Mouse (Mus musculus) neural tube, embryonic 12.5 days (tissue): Measurements from ENCODE around the gene Tbx15. TPM values are rescaled to one million over a fixed set of nuclear protein-coding genes. Genes with fewer than 3 reads are reported as not detected.

Experiments
- ATAC-seq: fragments of 200-750 bp; cut with Nextera tagmentation; 2 replicates; pipeline ENCODE4 v1.8.0; 2017; ENCODE audit warnings: low read depth, mild to moderate bottlenecking, moderate TSS enrichment, moderate library complexity; ENCODE audit not compliant: low FRiP score
- H3K27ac ChIP-seq: fragments of 300-500 bp; sonication (generic); 2 replicates; pipeline ENCODE4 v1.5.1; 2016
- H3K27me3 ChIP-seq: fragments of 300-500 bp; sonication (generic); replicated peaks from 2 replicates; pipeline ENCODE4 v1.6.1; 2016; ENCODE audit warnings: mild to moderate bottlenecking
- H3K36me3 ChIP-seq: fragments of 300-500 bp; sonication (generic); 2 replicates; pipeline ENCODE4 v1.6.1; 2016; ENCODE audit warnings: mild to moderate bottlenecking
- H3K4me1 ChIP-seq: fragments of 300-500 bp; sonication (generic); 2 replicates; pipeline ENCODE4 v1.6.1; 2016
- H3K4me2 ChIP-seq: fragments of 300-500 bp; sonication (generic); replicated peaks from 2 replicates; pipeline ENCODE4 v1.6.1; 2016; ENCODE audit warnings: mild to moderate bottlenecking
- H3K4me3 ChIP-seq: fragments of 300-500 bp; sonication (generic); 2 replicates; pipeline ENCODE4 v1.5.1; 2016
- H3K9ac ChIP-seq: fragments of 300-500 bp; sonication (generic); 2 replicates; pipeline ENCODE4 v1.6.1; 2016; ENCODE audit warnings: mild to moderate bottlenecking
- H3K9me3 ChIP-seq: fragments of 300-500 bp; sonication (generic); 2 replicates; pipeline ENCODE4 v1.6.1; 2016; ENCODE audit warnings: mild to moderate bottlenecking
- WGBS: fragments of 180-500 bp; shearing (Covaris S2); methylation state at CpG from one replicate; pipeline ENCODE4 v1.1.7; 2016; 5-methylcytosine and 5-hydroxymethylcytosine counted together
- polyA plus RNA-seq: library from polyadenylated mRNA; unstranded; fragments of >200 nt; fragmentation: Nextera tagmentation; extraction: Ambion mirVana; gene quantifications from 2 replicates; pipeline ENCODE4 v1.2.1, GENCODE M21; 2016

The Tbx15 gene
- polyA plus RNA-seq, 1 experiment from 2014 or later = 2.7 TPM

DNA sequence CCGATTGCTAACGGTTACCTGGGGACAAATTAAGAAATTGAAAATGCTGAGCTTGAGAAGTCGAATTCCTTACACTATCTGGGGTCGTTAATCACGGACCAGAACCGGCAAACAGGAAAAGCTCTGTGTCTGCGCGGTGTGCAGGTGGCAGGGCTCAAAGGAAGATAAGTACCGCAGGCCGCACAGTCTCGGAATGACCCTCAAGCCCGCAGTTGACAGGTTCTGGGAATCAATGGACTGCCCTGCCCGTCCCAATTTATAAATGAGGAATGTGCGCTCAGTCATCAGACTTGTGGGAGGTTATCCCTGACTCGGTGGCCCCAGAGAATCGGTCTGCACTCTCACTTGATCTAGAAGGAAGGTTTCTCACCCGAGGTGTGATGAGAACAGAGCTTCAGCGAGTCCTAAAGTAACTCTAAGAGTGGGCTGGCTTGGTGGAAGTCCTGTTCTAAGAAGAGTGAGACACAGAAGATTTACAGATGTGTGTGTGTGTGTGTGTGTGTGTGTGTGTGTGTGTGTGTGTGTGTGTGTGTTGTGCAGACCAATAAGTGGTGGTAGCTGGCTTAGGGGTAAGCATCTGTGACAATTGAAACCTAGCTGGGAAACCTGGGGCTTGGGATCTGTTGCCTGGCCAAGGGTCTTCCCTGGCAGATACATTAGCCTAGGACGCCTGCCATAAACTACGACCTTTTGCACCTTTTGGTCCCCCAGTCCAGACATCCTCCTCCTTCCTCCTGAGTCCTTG lies 708 bp upstream of the Tbx15 start:
- Histone ChIP-seq H3K36me3 (no peaks in the 10 kb centered on the region), H3K27me3 (peaks cover 96% of the 10 kb centered on the region), H3K4me3 (no peak overlapping the region), H3K9me3 (no peaks in the 10 kb centered on the region), H3K9ac (no peak overlapping the region), H3K4me2 (no peak overlapping the region), H3K27ac (no peak overlapping the region), H3K4me1 (no peaks in the 10 kb centered on the region)
- under 1% methylated on average over 20 of the region's 20 CpGs for WGBS
- no peak for ATAC-seq

GRCm38 (mm10) chr3:99240811-99241738 lies 894 bp downstream of the Tbx15 start:
- H3K4me3 ChIP-seq = no peak overlapping the region
- WGBS = under 1% methylated on average over 50 of the region's 50 CpGs

DNA sequence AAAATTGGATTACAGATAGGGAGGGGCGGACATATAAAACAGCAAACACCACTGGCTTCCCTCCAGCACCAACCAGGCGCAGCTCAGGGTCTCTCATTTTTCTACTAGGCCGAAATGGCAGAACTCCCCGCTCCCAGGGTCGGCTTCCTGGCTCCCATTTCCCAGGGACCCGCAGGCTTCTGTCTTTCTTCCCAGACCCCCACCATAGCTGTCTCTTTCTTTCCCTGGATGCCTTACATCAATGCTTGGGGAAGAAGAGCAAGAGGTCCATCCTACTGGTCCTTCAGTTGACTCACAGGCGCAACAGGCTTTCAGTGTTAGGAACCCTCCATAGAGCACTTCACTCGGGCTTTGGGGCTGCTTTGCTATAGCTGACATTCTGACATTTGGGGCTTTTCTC lies 2.3 kb downstream of the Tbx15 start:
- no peaks in the 10 kb centered on the region for H3K36me3 ChIP-seq
- no peak overlapping the region for H3K4me2 ChIP-seq
- H3K27ac ChIP-seq = no peak overlapping the region
- no peak for ATAC-seq
- no peaks in the 10 kb centered on the region for H3K9me3 ChIP-seq
- H3K27me3 ChIP-seq = peaks cover 99% of the 10 kb centered on the region
- no peak overlapping the region for H3K4me3 ChIP-seq
- no peak overlapping the region for H3K9ac ChIP-seq
- no peaks in the 10 kb centered on the region for H3K4me1 ChIP-seq
- WGBS = under 1% methylated on average over 8 of the region's 8 CpGs

More at GRCm38 (mm10) chr3:99240811-99241738, 894 bp downstream of the Tbx15 start:
- Histone ChIP-seq H3K27ac (no peak overlapping the region), H3K9ac (no peak overlapping the region), H3K9me3 (no peaks in the 10 kb centered on the region), H3K4me1 (no peaks in the 10 kb centered on the region), H3K27me3 (peaks cover 96% of the 10 kb centered on the region), H3K36me3 (no peaks in the 10 kb centered on the region), H3K4me2 (peak overlapping the region; percentile 7; the same call in 1 of the 2 replicates)
- ATAC-seq = no peak

DNA sequence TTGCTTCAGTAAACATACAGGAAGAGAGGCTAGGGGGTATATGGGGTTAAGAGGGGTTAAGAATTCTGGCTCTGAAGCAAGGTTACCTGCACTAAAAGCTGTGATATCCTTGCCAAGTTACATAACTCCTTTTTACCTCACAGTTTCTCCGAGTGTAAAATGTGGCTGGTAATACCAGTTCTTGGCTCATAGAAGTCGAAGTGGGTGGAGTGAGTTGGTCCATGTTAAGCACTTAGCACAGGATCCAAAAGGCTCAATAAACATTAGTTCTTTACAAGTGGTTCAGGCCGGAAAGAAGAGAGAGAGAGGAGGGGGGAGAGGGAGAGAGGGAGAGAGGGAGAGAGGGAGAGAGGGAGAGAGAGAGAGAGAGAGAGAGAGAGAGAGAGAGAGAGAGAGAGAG lies 5.2 kb downstream of the Tbx15 start:
- no peak overlapping the region for H3K27ac ChIP-seq
- H3K27me3 ChIP-seq = peaks cover 99% of the 10 kb centered on the region
- H3K4me2 ChIP-seq = no peak overlapping the region
- no peaks in the 10 kb centered on the region for H3K4me1 ChIP-seq
- H3K9me3 ChIP-seq = no peaks in the 10 kb centered on the region
- no peak overlapping the region for H3K4me3 ChIP-seq
- 10% methylated on average over 3 of the region's 3 CpGs for WGBS
- ATAC-seq = no peak
- H3K9ac ChIP-seq = no peak overlapping the region
- no peaks in the 10 kb centered on the region for H3K36me3 ChIP-seq

DNA sequence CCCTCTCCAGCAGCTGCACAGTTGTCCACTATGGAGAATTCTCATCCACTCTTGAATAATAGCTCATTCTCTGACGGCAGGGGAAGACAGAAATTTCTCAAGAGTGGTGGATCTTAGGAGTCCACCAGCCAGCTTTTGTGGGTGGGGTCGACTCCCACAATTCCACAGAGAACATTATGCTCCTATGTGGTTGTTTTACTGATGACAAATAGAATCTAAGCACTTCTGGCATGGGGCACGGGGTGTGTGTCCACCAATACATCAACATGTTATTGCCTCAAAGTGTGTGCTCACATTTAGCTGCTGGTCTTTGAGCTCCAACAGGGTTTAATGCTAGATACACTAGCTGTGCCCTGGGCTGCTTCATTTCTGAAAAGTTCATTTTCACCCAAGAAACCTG lies 6.4 kb downstream of the Tbx15 start:
- no peaks in the 10 kb centered on the region for H3K36me3 ChIP-seq
- 29% methylated on average over 3 of the region's 3 CpGs for WGBS
- ATAC-seq = no peak
- peaks cover 99% of the 10 kb centered on the region for H3K27me3 ChIP-seq
- H3K27ac ChIP-seq = no peak overlapping the region
- no peaks in the 10 kb centered on the region for H3K9me3 ChIP-seq
- H3K4me2 ChIP-seq = no peak overlapping the region
- no peaks in the 10 kb centered on the region for H3K4me1 ChIP-seq
- no peak overlapping the region for H3K9ac ChIP-seq
- H3K4me3 ChIP-seq = no peak overlapping the region

DNA sequence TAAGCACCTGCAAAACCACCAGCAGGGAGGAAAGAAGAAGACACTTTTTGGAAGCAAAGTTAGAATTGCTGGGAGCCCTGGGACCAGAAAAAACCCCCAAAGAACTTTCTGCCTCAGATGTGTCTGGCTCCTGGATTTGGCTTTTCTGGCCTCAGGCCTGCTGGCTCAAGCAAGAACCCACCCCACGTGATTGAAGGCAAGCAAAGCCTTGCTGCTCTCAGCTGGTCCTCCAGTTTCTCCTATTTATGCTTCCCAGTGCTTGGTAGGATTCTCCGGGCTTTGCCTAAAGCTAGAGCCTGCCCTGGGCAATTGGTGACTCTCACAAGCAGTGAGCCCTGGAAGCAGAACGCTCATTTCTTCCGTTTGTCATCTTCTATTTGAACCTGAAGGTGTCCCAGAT lies 7.4 kb downstream of the Tbx15 start:
- no peak overlapping the region for H3K27ac ChIP-seq
- no peak overlapping the region for H3K4me3 ChIP-seq
- H3K9me3 ChIP-seq = no peaks in the 10 kb centered on the region
- H3K4me1 ChIP-seq = no peaks in the 10 kb centered on the region
- H3K4me2 ChIP-seq = no peak overlapping the region
- H3K36me3 ChIP-seq = no peaks in the 10 kb centered on the region
- no peak overlapping the region for H3K9ac ChIP-seq
- H3K27me3 ChIP-seq = peaks cover 100% of the 10 kb centered on the region
- 1% methylated on average over 4 of the region's 4 CpGs for WGBS
- no peak for ATAC-seq

DNA sequence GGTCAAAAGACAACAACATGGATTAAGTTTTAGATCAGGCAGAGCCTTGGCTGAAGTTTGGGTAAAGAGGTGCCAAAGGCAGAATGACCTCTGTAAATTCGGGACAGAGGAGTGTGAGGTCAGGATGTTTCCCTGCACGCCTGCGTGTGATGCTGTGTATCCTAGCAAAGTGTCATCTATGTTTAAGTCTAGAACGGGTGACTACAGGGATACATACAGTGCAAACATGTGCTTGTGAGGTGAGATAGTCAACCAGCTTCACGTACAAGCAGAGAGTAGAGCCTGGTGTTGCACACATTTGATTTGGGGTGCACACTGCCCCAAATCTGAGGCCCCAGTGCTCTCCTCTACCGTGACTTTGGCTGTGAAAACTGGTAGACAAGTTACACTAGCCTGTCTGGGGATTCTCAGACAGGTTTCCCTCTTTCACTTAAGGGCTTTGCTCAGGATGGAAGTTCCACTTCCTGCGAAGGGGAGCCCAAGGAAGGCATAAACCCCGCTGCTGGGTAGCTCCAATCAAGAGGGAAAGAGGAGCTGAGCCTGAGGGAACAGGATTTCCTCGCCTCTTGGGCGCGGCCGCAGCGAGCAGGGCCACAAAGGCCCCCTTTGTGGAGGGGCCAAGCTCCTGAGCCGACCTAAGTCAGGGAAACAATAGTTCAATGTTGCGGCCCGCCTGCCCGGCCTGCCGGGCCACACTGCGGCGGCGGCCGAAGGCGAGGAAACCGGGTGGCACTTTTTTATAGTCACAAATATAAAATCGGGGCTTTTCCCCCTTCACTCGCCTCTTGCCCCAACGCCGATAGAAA lies 8.0 kb downstream of the Tbx15 start:
- H3K4me2 ChIP-seq = 0 out of 2 replicates have a peak overlapping the region, but pooled peaks have one; percentile 16

GRCm38 (mm10) chr3:99248831-99249550 lies 8.8 kb downstream of the Tbx15 start:
- peaks cover 97% of the 10 kb centered on the region for H3K27me3 ChIP-seq
- ATAC-seq = no peak
- no peak overlapping the region for H3K9ac ChIP-seq
- under 1% methylated on average over 25 of the region's 25 CpGs for WGBS
- no peaks in the 10 kb centered on the region for H3K36me3 ChIP-seq
- H3K4me1 ChIP-seq = peaks cover 6% of the 10 kb centered on the region; the same call in 1 of the 2 replicates
- H3K4me2 ChIP-seq = no peak overlapping the region
- H3K4me3 ChIP-seq = no peak overlapping the region
- H3K27ac ChIP-seq = no peak overlapping the region
- H3K9me3 ChIP-seq = no peaks in the 10 kb centered on the region

More for the DNA sequence above, 8.0 kb downstream of the Tbx15 start:
- H3K36me3 ChIP-seq = no peaks in the 10 kb centered on the region
- H3K9me3 ChIP-seq = no peaks in the 10 kb centered on the region
- WGBS = 2% methylated on average over 28 of the region's 28 CpGs
- H3K9ac ChIP-seq = no peak overlapping the region
- H3K4me1 ChIP-seq = no peaks in the 10 kb centered on the region
- peaks cover 98% of the 10 kb centered on the region for H3K27me3 ChIP-seq
- ATAC-seq = no peak
- no peak overlapping the region for H3K27ac ChIP-seq
- H3K4me3 ChIP-seq = no peak overlapping the region

GRCm38 (mm10) chr3:99249551-99249870 lies 9.3 kb downstream of the Tbx15 start:
- Histone ChIP-seq H3K4me3 (no peak overlapping the region), H3K4me2 (no peak overlapping the region), H3K9ac (no peak overlapping the region), H3K4me1 (peaks cover 8% of the 10 kb centered on the region; the same call in 1 of the 2 replicates), H3K36me3 (no peaks in the 10 kb centered on the region), H3K9me3 (no peaks in the 10 kb centered on the region), H3K27me3 (peaks cover 97% of the 10 kb centered on the region), H3K27ac (no peak overlapping the region)
- WGBS = 2% methylated on average over 11 of the region's 11 CpGs
- ATAC-seq = no peak

- H3K36me3 ChIP-seq = no peaks in the 10 kb centered on the region
- H3K4me3 ChIP-seq = no peak overlapping the region
- 2% methylated on average over 6 of the region's 6 CpGs for WGBS
- H3K9me3 ChIP-seq = no peaks in the 10 kb centered on the region
- no peak overlapping the region for H3K27ac ChIP-seq
- no peak for ATAC-seq
- no peak overlapping the region for H3K9ac ChIP-seq
- H3K4me1 ChIP-seq = peaks cover 8% of the 10 kb centered on the region; the same call in 1 of the 2 replicates
- H3K27me3 ChIP-seq = peaks cover 96% of the 10 kb centered on the region
- H3K4me2 ChIP-seq = no peak overlapping the region
Observed at GRCm38 (mm10) chr3:99249906-99250305, 9.7 kb downstream of the Tbx15 start.

GRCm38 (mm10) chr3:99251271-99252165 lies 11.3 kb downstream of the Tbx15 start:
- Histone ChIP-seq H3K27ac (no peak overlapping the region), H3K36me3 (no peaks in the 10 kb centered on the region), H3K9ac (no peak overlapping the region), H3K4me2 (no peak overlapping the region), H3K4me1 (peaks cover 8% of the 10 kb centered on the region; the same call in 1 of the 2 replicates), H3K4me3 (no peak overlapping the region), H3K27me3 (peaks cover 96% of the 10 kb centered on the region), H3K9me3 (no peaks in the 10 kb centered on the region)
- no peak for ATAC-seq
- WGBS = 4% methylated on average over 6 of the region's 6 CpGs
